Mouse (Mus musculus) CH12.LX (cell line): ENCODE results near the gene Dab1. TPM values are rescaled to one million over a fixed set of nuclear protein-coding genes. Genes with fewer than 3 reads are reported as not detected.

Experiments
- DNase-seq: peaks from one replicate; pipeline ENCODE4 v3.0.0-alpha.2; 2013; ENCODE audit errors: extremely low read depth
- H3K27ac ChIP-seq: 2 replicates; pipeline ENCODE4 v1.5.1; 2012; ENCODE audit warnings: low read depth, mild to moderate bottlenecking, control low read depth, moderate library complexity; ENCODE audit not compliant: insufficient read depth
- H3K27me3 ChIP-seq: replicated peaks from 2 replicates; pipeline ENCODE3; 2012; ENCODE audit warnings: inconsistent platforms
- H3K36me3 ChIP-seq, 2 experiments: replicated peaks in 1 of 2; 2 replicates each; pipeline versions ENCODE3 to v1.6.1; 2012; ENCODE audit warnings: inconsistent platforms in 1 of 2, low read length in 1 of 2, mild to moderate bottlenecking in 1 of 2, mixed read lengths in 1 of 2, moderate library complexity in 1 of 2; ENCODE audit not compliant: control insufficient read depth in 1 of 2, insufficient read depth in 1 of 2
- H3K4me1 ChIP-seq, 2 experiments: 2 replicates each; pipeline ENCODE4 v1.6.1; 2012; ENCODE audit warnings: inconsistent platforms in 1 of 2, moderate library complexity in 1 of 2; ENCODE audit not compliant: insufficient read depth in 2 of 2, control insufficient read depth in 1 of 2
- H3K4me2 ChIP-seq: 2 replicates; pipeline ENCODE4 v1.6.1; 2012; ENCODE audit warnings: low read depth, mild to moderate bottlenecking, control low read depth; ENCODE audit not compliant: poor library complexity, insufficient read depth, severe bottlenecking
- H3K4me3 ChIP-seq, 3 experiments: fragments of 150-350 bp in 1 of 3; sonication (generic) in 1 of 3; replicated peaks in 1 of 3; 2 replicates each; pipeline versions ENCODE3 to v1.5.1; 2011 to 2012; ENCODE audit warnings: low read depth in 2 of 3, low read length in 2 of 3, mild to moderate bottlenecking in 2 of 3, moderate library complexity in 2 of 3, control low read depth in 1 of 3, improper control_type of control experiment in 1 of 3, inconsistent platforms in 1 of 3, mixed read lengths in 1 of 3; ENCODE audit not compliant: poor library complexity in 1 of 3
- H3K79me2 ChIP-seq: replicated peaks from 2 replicates; pipeline ENCODE4 v1.6.1; 2012; ENCODE audit warnings: mild to moderate bottlenecking, moderate library complexity; ENCODE audit not compliant: control insufficient read depth, poor library complexity, insufficient read depth, severe bottlenecking; ENCODE audit errors: extremely low read depth
- H3K9ac ChIP-seq: 2 replicates; pipeline ENCODE4 v1.6.1; 2012; ENCODE audit warnings: low read depth, mild to moderate bottlenecking, control low read depth, moderate library complexity; ENCODE audit not compliant: insufficient read depth
- H3K9me3 ChIP-seq: replicated peaks from 2 replicates; pipeline ENCODE3; 2012; ENCODE audit warnings: low read length, inconsistent platforms, mixed read lengths
- BHLHE40 ChIP-seq: IDR thresholded peaks from 2 replicates; pipeline ENCODE4 v1.6.1; 2011; ENCODE audit warnings: mild to moderate bottlenecking, low read depth, low read length, improper control_type of control experiment
- CHD1 ChIP-seq: IDR thresholded peaks from 2 replicates; pipeline ENCODE4 v1.6.1; 2012; ENCODE audit warnings: low read depth, low read length, improper control_type of control experiment, inconsistent platforms
- CHD2 ChIP-seq: IDR thresholded peaks from 2 replicates; pipeline ENCODE4 v1.6.1; 2011; ENCODE audit warnings: low read length, improper control_type of control experiment
- CTCF ChIP-seq, 2 experiments: IDR thresholded peaks in 1 of 2; conservative IDR thresholded peaks in 1 of 2; 2 replicates each; pipeline ENCODE4 v1.5.1; 2011 to 2012; ENCODE audit warnings: low read depth in 2 of 2, low read length in 2 of 2, improper control_type of control experiment in 1 of 2, inconsistent platforms in 1 of 2, mild to moderate bottlenecking in 1 of 2, moderate library complexity in 1 of 2
- ELF1 ChIP-seq: IDR thresholded peaks from 2 replicates; pipeline ENCODE4 v1.6.1; 2014; ENCODE audit warnings: low read depth, mild to moderate bottlenecking, inconsistent platforms, low read length, improper control_type of control experiment
- JUN ChIP-seq: IDR thresholded peaks from 2 replicates; pipeline ENCODE4 v1.6.1; 2011; ENCODE audit warnings: low read depth, mild to moderate bottlenecking, low read length, improper control_type of control experiment, moderate library complexity; ENCODE audit not compliant: insufficient read depth
- MAFK ChIP-seq: IDR thresholded peaks from 2 replicates; pipeline ENCODE4 v1.6.1; 2011; ENCODE audit warnings: low read length, improper control_type of control experiment; ENCODE audit not compliant: insufficient replicate concordance
- MAZ ChIP-seq: IDR thresholded peaks from 2 replicates; pipeline ENCODE4 v1.6.1; 2012; ENCODE audit warnings: low read depth, mild to moderate bottlenecking, inconsistent platforms, low read length, improper control_type of control experiment, moderate library complexity
- MEF2A ChIP-seq: IDR thresholded peaks from 2 replicates; pipeline ENCODE4 v1.6.1; 2014; ENCODE audit warnings: low read depth, mild to moderate bottlenecking, inconsistent platforms, low read length, improper control_type of control experiment, borderline replicate concordance
- MYC ChIP-seq: IDR thresholded peaks from 2 replicates; pipeline ENCODE4 v1.6.1; 2011; ENCODE audit warnings: low read depth, mild to moderate bottlenecking, improper control_type of control experiment, low read length
- NRF1 ChIP-seq: IDR thresholded peaks from 2 replicates; pipeline ENCODE4 v1.6.1; 2014; ENCODE audit warnings: low read depth, mild to moderate bottlenecking, inconsistent platforms, low read length, improper control_type of control experiment, moderate library complexity
- PAX5 ChIP-seq: IDR thresholded peaks from 2 replicates; pipeline ENCODE4 v1.6.1; 2012; ENCODE audit warnings: low read length, inconsistent platforms, mixed read lengths
- RAD21 ChIP-seq: IDR thresholded peaks from 2 replicates; pipeline ENCODE4 v1.6.1; 2011; ENCODE audit warnings: low read depth, mild to moderate bottlenecking, low read length, improper control_type of control experiment, moderate library complexity
- RCOR1 ChIP-seq: conservative IDR thresholded peaks from 2 replicates; pipeline ENCODE4 v1.6.1; 2012; ENCODE audit warnings: low read depth, mild to moderate bottlenecking, inconsistent platforms, low read length, improper control_type of control experiment
- SIN3A ChIP-seq: IDR thresholded peaks from 2 replicates; pipeline ENCODE4 v1.6.1; 2012; ENCODE audit warnings: low read length, improper control_type of control experiment, inconsistent platforms
- TBP ChIP-seq: conservative IDR thresholded peaks from 2 replicates; pipeline ENCODE4 v1.6.1; 2011; ENCODE audit warnings: low read depth, low read length, improper control_type of control experiment
- TCF12 ChIP-seq: IDR thresholded peaks from 2 replicates; pipeline ENCODE4 v1.6.1; 2014; ENCODE audit warnings: low read depth, mild to moderate bottlenecking, inconsistent platforms, low read length, improper control_type of control experiment
- UBTF ChIP-seq: IDR thresholded peaks from 2 replicates; pipeline ENCODE4 v1.6.1; 2012; ENCODE audit warnings: low read depth, mild to moderate bottlenecking, inconsistent platforms, low read length, improper control_type of control experiment, moderate library complexity
- ZC3H11A ChIP-seq: IDR thresholded peaks from 2 replicates; pipeline ENCODE4 v1.6.1; 2012; ENCODE audit warnings: low read depth, mild to moderate bottlenecking, inconsistent platforms, low read length, improper control_type of control experiment
- ZKSCAN1 ChIP-seq: IDR thresholded peaks from 2 replicates; pipeline ENCODE4 v1.6.1; 2012; ENCODE audit warnings: low read depth, inconsistent platforms, low read length, improper control_type of control experiment, borderline replicate concordance
- dilution Hi-C: fragments of 300-500 bp; cut with MboI; formaldehyde crosslinking; loops from 2 replicates; pipeline ENCODE4 v1.14.3; 2020; ENCODE audit warnings: low sequenced_read_pairs; ENCODE audit not compliant: extremely low pct_unique_long_range_greater_than_20kb, extremely low pct_ligation_motif_present
- in situ Hi-C: fragments of 300-500 bp; cut with MboI; formaldehyde crosslinking; loops from 3 replicates; pipeline ENCODE4 v1.14.3; 2019; ENCODE audit warnings: low sequenced_read_pairs, low pct_ligation_motif_present, low pct_unique_long_range_greater_than_20kb, mixed read lengths
- polyA plus RNA-seq: library from polyadenylated mRNA; unstranded; fragments of >175 nt; gene quantifications from 2 replicates; pipeline ENCODE4 v1.2.1, GENCODE M21; 2012; ENCODE audit warnings: low read depth; ENCODE audit not compliant: insufficient read length
- total RNA-seq, 2 experiments: library from RNA; depleted of rRNA; stranded (reverse); fragments of 300-350 nt in 1 of 2; fragments of >200 nt in 1 of 2; gene quantifications; 2 replicates each; pipeline ENCODE4 v1.2.3; 2012 to 2014

The Dab1 gene
- total and polyA plus RNA-seq, 3 experiments, result not detected

- dilution Hi-C loops (no loop called here), in situ Hi-C loops (no loop called here)
- Histone ChIP-seq H3K79me2 (no peaks in the 10 kb centered on the region), H3K4me3 (no peak overlapping the region)
- no peak for TF ChIP-seq ELF1
- no peak for TF ChIP-seq RCOR1
- TF ChIP-seq UBTF, result no peak
- no peak for TF ChIP-seq TBP
- TF ChIP-seq ZC3H11A, result no peak
- TF ChIP-seq JUN, result no peak
- TF ChIP-seq CHD1, result no peak
- no peak for TF ChIP-seq TCF12
- TF ChIP-seq MEF2A, result no peak
- no peak for TF ChIP-seq PAX5
- TF ChIP-seq NRF1, result no peak
- no peak for TF ChIP-seq MAZ
- TF ChIP-seq CHD2, result no peak
- no peak for TF ChIP-seq BHLHE40
- TF ChIP-seq MAFK, result no peak
- TF ChIP-seq SIN3A, result no peak
- TF ChIP-seq, all 38 proteins: peak for 0
- no peak overlapping the region for H3K4me2 ChIP-seq
- H3K9me3 ChIP-seq, result peaks cover 35% of the 10 kb centered on the region
- H3K9ac ChIP-seq, result no peak overlapping the region
- no peaks in the 10 kb centered on the region for H3K36me3 ChIP-seq
- peaks cover 0 to 3% of the 10 kb centered on the region in 2 experiments; a peak in 1 of 4 replicates for H3K4me1 ChIP-seq
- no peak overlapping the region for H3K27ac ChIP-seq
- H3K27me3 ChIP-seq, result no peaks in the 10 kb centered on the region
- no peak for DNase-seq
Observed at GRCm38 (mm10) chr4:104724258-104724657, 1105.1 kb downstream of the Dab1 start.

- in situ Hi-C loops, result no loop called here
- Histone ChIP-seq H3K4me1 (peaks cover 0 to 4% of the 10 kb centered on the region in 2 experiments; a peak in 1 of 4 replicates), H3K27ac (no peak overlapping the region), H3K27me3 (no peaks in the 10 kb centered on the region), H3K9me3 (peaks cover 28% of the 10 kb centered on the region), H3K4me2 (no peak overlapping the region), H3K4me3 (no peak overlapping the region), H3K9ac (no peak overlapping the region), H3K79me2 (no peaks in the 10 kb centered on the region), H3K36me3 (no peaks in the 10 kb centered on the region)
- DNase-seq, result peak; percentile 28
- dilution Hi-C loops, result no loop called here
- TF ChIP-seq MYC (no peak), MEF2A (no peak), ZKSCAN1 (no peak), RAD21 (peak; percentile 24), CTCF (conservative IDR thresholded peaks at IDR 0.05 in 1 of 2, IDR thresholded peaks at IDR 0.05 in 1 of 2; ENCODE audit: low read depth in 2 of 2, low read length in 2 of 2) (peak; percentile 27 to 38; a peak in 3 of 4 replicates)
Observed at GRCm38 (mm10) chr4:104725673-104726072, 1106.5 kb downstream of the Dab1 start.
